Mouse (Mus musculus) forebrain, embryonic 14.5 days (tissue): ENCODE results near the gene Ifi27. TPM values are rescaled to one million over a fixed set of nuclear protein-coding genes. Genes with fewer than 3 reads are reported as not detected.

Source experiments
- ATAC-seq: fragments of 200-750 bp; cut with Nextera tagmentation; 2 replicates; pipeline ENCODE4 v1.8.0; 2017; ENCODE audit warnings: mild to moderate bottlenecking, moderate library complexity
- DNase-seq: peaks from one replicate; pipeline ENCODE4 v3.0.0-alpha.2; 2015; ENCODE audit warnings: low spot score
- H3K27ac ChIP-seq: fragments of 300-500 bp; sonication (generic); 2 replicates; pipeline ENCODE4 v1.5.1; 2014; ENCODE audit warnings: low read depth, mild to moderate bottlenecking, control low read depth, low read length, moderate library complexity
- H3K27me3 ChIP-seq: fragments of 300-500 bp; sonication (generic); replicated peaks from 2 replicates; pipeline ENCODE4 v1.6.1; 2014; ENCODE audit warnings: low read length, control low read depth, mixed read lengths; ENCODE audit not compliant: control insufficient read depth, insufficient read depth
- H3K36me3 ChIP-seq: fragments of 300-500 bp; sonication (generic); 2 replicates; pipeline ENCODE4 v1.6.1; 2014; ENCODE audit warnings: low read length, control low read depth; ENCODE audit not compliant: control insufficient read depth, insufficient read depth
- H3K4me1 ChIP-seq: fragments of 300-500 bp; sonication (generic); 2 replicates; pipeline ENCODE4 v1.6.1; 2014; ENCODE audit warnings: antibody characterized with exemption, low read length, control low read depth; ENCODE audit not compliant: control insufficient read depth, insufficient read depth
- H3K4me2 ChIP-seq: fragments of 300-500 bp; sonication (generic); 2 replicates; pipeline ENCODE4 v1.6.1; 2014; ENCODE audit warnings: mild to moderate bottlenecking, control low read depth, low read length
- H3K4me3 ChIP-seq: fragments of 300-500 bp; sonication (generic); 2 replicates; pipeline ENCODE4 v1.5.1; 2014; ENCODE audit warnings: low read depth, low read length, control low read depth
- H3K9ac ChIP-seq: fragments of 300-500 bp; sonication (generic); 2 replicates; pipeline ENCODE4 v1.6.1; 2014; ENCODE audit warnings: mild to moderate bottlenecking, low read length, control low read depth, moderate library complexity
- H3K9me3 ChIP-seq: fragments of 300-500 bp; sonication (generic); replicated peaks from 2 replicates; pipeline ENCODE4 v1.6.1; 2016; ENCODE audit warnings: low read length, control low read depth, mixed read lengths; ENCODE audit not compliant: control insufficient read depth
- WGBS: fragments of 180-500 bp; shearing (Covaris S2); extraction: QIAGEN DNeasy Blood & Tissue Kit; methylation state at CpG from one replicate; pipeline ENCODE4 v1.1.7; 2014; 5-methylcytosine and 5-hydroxymethylcytosine counted together
- polyA plus RNA-seq: library from polyadenylated mRNA; unstranded; fragments of >200 nt; fragmentation: Nextera tagmentation; extraction: Ambion mirVana; gene quantifications from 2 replicates; pipeline ENCODE4 v1.2.1, GENCODE M21; 2014

The Ifi27 gene
- polyA plus RNA-seq: 7.1 and 9.4 TPM in 2 replicates

GRCm38 (mm10) chr12:103433986-103434731 is at the start of gene Ifi27:
Gene Ifi27, plus strand, starts transcription at chr12:103434211.
- H3K9me3 ChIP-seq: no peaks in the 10 kb centered on the region
- 79% methylated on average over 8 of the region's 8 CpGs for WGBS
- DNase-seq (no peak), ATAC-seq (no peak)
- no peaks in the 10 kb centered on the region for H3K36me3 ChIP-seq
- no peak within 1 kb of the TSS for H3K9ac ChIP-seq
- H3K27me3 ChIP-seq: no peaks in the 10 kb centered on the region
- no peak within 1 kb of the TSS for H3K4me3 ChIP-seq
- H3K27ac ChIP-seq: no peak within 1 kb of the TSS
- no peaks in the 10 kb centered on the region for H3K4me1 ChIP-seq
- no peak within 1 kb of the TSS for H3K4me2 ChIP-seq

DNA sequence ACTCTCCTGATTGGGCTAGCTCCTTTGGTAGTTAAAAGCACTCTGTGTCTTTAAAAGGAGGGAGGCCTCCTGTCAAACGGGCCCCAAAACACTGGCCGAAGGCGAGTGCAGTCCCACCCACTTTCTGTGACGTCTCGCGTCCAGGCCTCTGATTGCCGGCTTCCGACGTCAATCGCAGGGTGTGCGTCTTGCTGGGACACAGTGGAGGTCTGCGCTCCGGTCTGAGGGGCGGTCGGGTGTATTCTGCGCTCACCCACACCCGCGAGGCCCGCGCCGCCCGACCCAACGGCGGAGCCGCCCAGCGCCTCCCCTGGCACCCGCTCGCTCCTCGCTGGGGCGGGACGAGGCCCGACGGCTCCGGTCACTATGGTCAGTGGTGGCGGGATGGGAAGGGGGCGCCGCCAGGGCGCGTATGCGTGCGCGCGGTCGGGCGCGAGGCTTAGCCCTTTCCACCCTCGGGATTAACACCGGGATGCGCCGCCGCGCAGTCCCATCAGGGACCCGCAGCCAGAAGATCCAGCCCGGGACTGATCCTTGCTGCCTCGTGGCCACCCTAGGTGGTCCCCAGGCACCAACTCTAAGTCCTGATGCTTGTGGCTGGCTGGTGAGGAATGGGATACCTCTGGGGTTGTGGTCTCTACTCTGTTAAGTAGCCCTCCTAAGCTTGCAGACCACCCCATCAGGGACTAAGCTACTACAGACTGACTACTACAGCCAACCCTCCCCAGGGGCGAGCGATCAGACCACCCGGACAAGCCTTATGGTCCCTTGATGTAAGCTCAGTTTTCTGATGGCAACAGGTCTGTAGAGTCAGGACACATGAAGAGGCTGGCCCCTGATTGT is 45.3 kb upstream of the Ifi27 start, which contains the start of gene Otub2:
Gene Otub2 (plus strand): TSS at position 178 of the 843 bp plus-strand sequence.
- Histone ChIP-seq H3K27me3 (no peaks in the 10 kb centered on the region), H3K9me3 (no peaks in the 10 kb centered on the region), H3K36me3 (no peaks in the 10 kb centered on the region), H3K9ac (peak within 1 kb of the TSS; percentile 93), H3K27ac (peak within 1 kb of the TSS; percentile 72; the same call in 1 of the 2 replicates), H3K4me3 (peak within 1 kb of the TSS; percentile 69), H3K4me1 (peaks cover 7% of the 10 kb centered on the region), H3K4me2 (peak within 1 kb of the TSS; percentile 76)
- ATAC-seq (peak; percentile 99), DNase-seq (peak; percentile 98)
- WGBS: under 1% methylated on average over 56 of the region's 58 CpGs

DNA sequence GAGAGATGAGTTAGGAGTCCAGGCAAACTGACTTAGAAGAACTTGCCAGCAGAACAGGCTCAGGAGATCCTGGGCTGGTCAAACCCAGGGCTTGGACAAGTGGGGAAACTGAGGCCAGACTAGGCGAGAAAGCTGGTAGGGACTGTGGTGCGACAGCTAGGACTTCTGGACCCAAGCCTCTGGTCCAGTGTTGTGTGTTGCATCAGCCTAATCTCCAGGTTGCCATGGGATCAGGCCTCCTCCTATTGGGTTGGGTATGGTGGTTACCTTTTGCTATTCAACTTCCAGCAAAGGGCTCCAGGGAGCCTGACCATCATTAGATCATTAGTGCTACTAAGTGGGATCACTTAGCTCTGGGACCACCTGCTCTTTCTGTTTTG is 44.7 kb upstream of the Ifi27 start:
- Histone ChIP-seq H3K4me2 (peak overlapping the region; percentile 76), H3K4me3 (peak overlapping the region; percentile 69), H3K27me3 (no peaks in the 10 kb centered on the region), H3K27ac (no peak overlapping the region), H3K9me3 (no peaks in the 10 kb centered on the region), H3K9ac (peak overlapping the region; percentile 93), H3K4me1 (peaks cover 7% of the 10 kb centered on the region), H3K36me3 (no peaks in the 10 kb centered on the region)
- DNase-seq (no peak), ATAC-seq (no peak)
- WGBS: 48% methylated on average over 2 of the region's 2 CpGs

DNA sequence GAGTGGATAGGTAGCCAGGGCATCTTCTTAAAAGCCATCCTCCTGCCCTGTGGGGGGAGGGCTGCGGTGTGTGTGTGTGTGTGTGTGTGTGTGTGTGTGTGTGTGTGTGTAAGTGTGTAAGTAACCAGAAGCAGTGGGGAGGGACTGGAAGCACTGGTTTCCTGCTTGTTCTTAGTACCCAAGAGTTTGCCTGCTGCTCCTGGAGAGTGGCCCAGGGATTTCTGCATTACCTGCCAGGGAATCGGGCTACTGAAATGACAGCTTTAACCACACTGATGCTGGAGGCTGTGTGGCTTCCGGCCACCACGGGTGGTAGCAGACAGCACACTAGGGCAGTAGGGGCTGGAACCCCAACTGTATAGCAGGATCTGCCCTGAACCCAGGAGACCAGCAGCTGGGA is 44.0 kb upstream of the Ifi27 start:
- no peak overlapping the region for H3K27ac ChIP-seq
- H3K9ac ChIP-seq: no peak overlapping the region
- no peak overlapping the region for H3K4me2 ChIP-seq
- peaks cover 7% of the 10 kb centered on the region for H3K4me1 ChIP-seq
- H3K4me3 ChIP-seq: no peak overlapping the region
- no peak for ATAC-seq
- DNase-seq: no peak
- H3K36me3 ChIP-seq: no peaks in the 10 kb centered on the region
- WGBS: 91% methylated on average over 4 of the region's 4 CpGs
- no peaks in the 10 kb centered on the region for H3K27me3 ChIP-seq
- H3K9me3 ChIP-seq: no peaks in the 10 kb centered on the region

DNA sequence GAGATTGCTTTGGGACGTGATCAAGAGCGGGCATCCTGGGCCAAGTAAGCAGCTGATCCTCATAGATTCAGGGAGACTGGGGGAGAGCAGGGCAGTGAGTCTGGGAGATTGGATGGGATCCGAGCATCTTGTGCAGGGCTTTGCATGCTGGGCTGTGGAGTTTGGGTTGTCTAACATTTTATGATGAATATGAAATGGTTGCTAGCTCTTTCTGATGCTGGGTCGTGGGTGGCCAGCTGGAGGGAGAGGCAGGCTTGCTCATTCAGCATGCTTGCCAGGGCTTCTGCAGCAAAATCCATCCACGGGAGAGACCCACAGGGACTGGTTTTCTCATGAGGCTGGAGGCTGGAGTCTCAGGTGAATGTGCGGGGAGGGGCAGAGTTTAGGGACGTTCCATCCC is 42.9 kb upstream of the Ifi27 start:
- ATAC-seq (no peak), DNase-seq (no peak)
- WGBS: 91% methylated on average over 7 of the region's 7 CpGs

DNA sequence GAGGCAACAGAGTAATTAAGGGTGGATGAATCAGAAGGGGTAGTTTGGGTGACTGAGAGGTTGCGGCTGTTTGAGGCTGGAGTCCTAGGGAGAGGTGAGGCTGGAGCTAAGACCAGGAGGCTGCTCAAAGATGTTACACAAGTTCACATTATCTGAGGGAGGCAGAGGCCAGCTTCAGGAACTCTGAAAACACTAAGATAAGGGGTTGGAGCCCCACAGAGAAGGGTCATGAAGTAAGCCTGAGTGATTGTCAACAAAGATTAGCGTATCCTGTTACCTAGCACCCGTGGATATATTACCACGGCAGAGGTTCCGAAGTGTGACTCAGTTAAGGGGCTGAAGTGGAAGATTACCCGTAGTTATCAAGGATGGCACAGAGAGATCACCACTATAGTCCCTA is 40.5 kb upstream of the Ifi27 start:
- 81% methylated on average over 6 of the region's 6 CpGs for WGBS
- no peak for ATAC-seq
- H3K9ac ChIP-seq: no peak overlapping the region
- H3K27ac ChIP-seq: no peak overlapping the region
- no peaks in the 10 kb centered on the region for H3K36me3 ChIP-seq
- no peak overlapping the region for H3K4me3 ChIP-seq
- H3K27me3 ChIP-seq: no peaks in the 10 kb centered on the region
- no peak for DNase-seq
- peaks cover 7% of the 10 kb centered on the region for H3K4me1 ChIP-seq
- H3K4me2 ChIP-seq: no peak overlapping the region
- no peaks in the 10 kb centered on the region for H3K9me3 ChIP-seq

More for the DNA sequence above, 42.9 kb upstream of the Ifi27 start:
- H3K4me3 ChIP-seq: no peak overlapping the region
- no peak overlapping the region for H3K27ac ChIP-seq
- H3K4me2 ChIP-seq: no peak overlapping the region
- H3K36me3 ChIP-seq: no peaks in the 10 kb centered on the region
- peaks cover 7% of the 10 kb centered on the region for H3K4me1 ChIP-seq
- no peaks in the 10 kb centered on the region for H3K27me3 ChIP-seq
- H3K9me3 ChIP-seq: no peaks in the 10 kb centered on the region
- no peak overlapping the region for H3K9ac ChIP-seq

GRCm38 (mm10) chr12:103395486-103396275 is 38.3 kb upstream of the Ifi27 start:
- Histone ChIP-seq H3K27ac (no peak overlapping the region), H3K4me3 (no peak overlapping the region), H3K27me3 (no peaks in the 10 kb centered on the region), H3K4me2 (no peak overlapping the region), H3K9me3 (no peaks in the 10 kb centered on the region), H3K36me3 (no peaks in the 10 kb centered on the region), H3K9ac (no peak overlapping the region), H3K4me1 (no peaks in the 10 kb centered on the region)
- DNase-seq (no peak), ATAC-seq (no peak)
- WGBS: 80% methylated on average over 12 of the region's 12 CpGs

DNA sequence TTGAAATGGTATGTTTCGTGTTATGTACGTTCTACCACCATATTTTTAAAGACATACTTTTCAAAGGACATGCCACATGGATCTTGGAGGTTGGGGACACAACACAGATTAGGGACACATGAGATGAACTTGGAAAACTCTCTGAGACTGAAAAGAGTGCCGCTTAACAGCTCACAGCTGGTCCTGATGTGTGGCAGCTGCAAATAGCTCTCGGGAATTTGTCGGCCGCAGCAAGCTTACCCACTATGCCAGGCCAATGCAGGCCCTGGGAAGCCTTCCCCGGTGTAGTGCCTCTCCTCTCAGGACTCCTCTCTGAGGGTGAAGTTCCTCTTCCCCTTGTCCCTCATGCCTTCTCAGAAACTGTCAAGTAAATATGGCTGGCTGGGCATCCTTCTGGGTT is 37.3 kb upstream of the Ifi27 start:
- Histone ChIP-seq H3K27me3 (no peaks in the 10 kb centered on the region), H3K9me3 (no peaks in the 10 kb centered on the region), H3K36me3 (no peaks in the 10 kb centered on the region), H3K9ac (no peak overlapping the region), H3K4me2 (no peak overlapping the region), H3K27ac (no peak overlapping the region), H3K4me3 (no peak overlapping the region), H3K4me1 (no peaks in the 10 kb centered on the region)
- DNase-seq (no peak), ATAC-seq (no peak)
- WGBS: 82% methylated on average over 7 of the region's 7 CpGs
